Mouse (Mus musculus): Measurements from ENCODE around the gene Fxr2. TPM values are rescaled to one million over a fixed set of nuclear protein-coding genes. Genes with fewer than 3 reads are reported as not detected.

Gene Fxr2
- polyA plus RNA-seq, 1 experiment from 2014 or later: 8.1 TPM

GRCm38 (mm10) chr11:69633128-69633866 lies 507 bp downstream of the Fxr2 start:
- Histone ChIP-seq H3K9me3 (replicated peaks; ENCODE audit: control insufficient read depth, low read length) (no peaks in the 10 kb centered on the region), H3K4me2 (ENCODE audit: low read depth, low read length) (peak overlapping the region; percentile 86), H3K36me3 (ENCODE audit: control insufficient read depth, insufficient read depth) (no peaks in the 10 kb centered on the region), H3K27me3 (ENCODE audit: control insufficient read depth, insufficient read depth, low read depth, low read length) (no peaks in the 10 kb centered on the region), H3K4me1 (ENCODE audit: control insufficient read depth, low read depth, low read length) (peaks cover 27% of the 10 kb centered on the region), H3K4me3 (ENCODE audit: low read depth, low read length) (peak overlapping the region; percentile 94), H3K27ac (ENCODE audit: low read length) (peak overlapping the region; percentile 95), H3K9ac (ENCODE audit: low read depth, low read length) (peak overlapping the region; percentile 98)
- peak; percentile 51 for ATAC-seq (ENCODE audit: low read depth)
- WGBS (ENCODE audit: insufficient replicate concordance): under 1% methylated on average over 38 of the region's 50 CpGs

DNA sequence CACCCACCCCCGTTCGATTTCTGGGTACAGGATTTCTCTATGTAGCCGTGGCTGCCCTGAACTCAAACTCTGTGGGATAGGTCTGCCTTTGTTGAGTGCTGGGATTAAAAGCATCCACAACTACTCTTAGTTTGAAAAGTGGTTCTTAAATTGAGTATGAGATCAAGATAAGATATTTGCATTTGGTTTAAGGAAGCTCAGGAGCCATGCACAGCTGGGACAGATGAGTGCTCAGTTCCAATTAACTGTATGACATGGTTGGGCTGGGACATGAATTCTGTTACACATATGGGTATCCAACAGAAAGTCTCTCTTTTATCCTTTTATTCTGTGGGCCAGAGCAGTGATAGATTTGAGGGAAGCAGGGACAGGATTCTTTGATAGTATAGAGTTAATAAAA lies 2.7 kb downstream of the Fxr2 start:
- no peak for ATAC-seq (ENCODE audit: low read depth)
- Histone ChIP-seq H3K27ac (ENCODE audit: low read length) (no peak overlapping the region), H3K4me1 (ENCODE audit: control insufficient read depth, low read depth, low read length) (peaks cover 27% of the 10 kb centered on the region), H3K4me2 (ENCODE audit: low read depth, low read length) (no peak overlapping the region), H3K9ac (ENCODE audit: low read depth, low read length) (no peak overlapping the region), H3K4me3 (ENCODE audit: low read depth, low read length) (no peak overlapping the region), H3K36me3 (ENCODE audit: control insufficient read depth, insufficient read depth) (peaks cover 5% of the 10 kb centered on the region), H3K9me3 (replicated peaks; ENCODE audit: control insufficient read depth, low read length) (no peaks in the 10 kb centered on the region), H3K27me3 (ENCODE audit: control insufficient read depth, insufficient read depth, low read depth, low read length) (no peaks in the 10 kb centered on the region)
- whole genome bisulfite sequencing (ENCODE audit: insufficient replicate concordance): 77% methylated on average over 3 of the region's 3 CpGs

DNA sequence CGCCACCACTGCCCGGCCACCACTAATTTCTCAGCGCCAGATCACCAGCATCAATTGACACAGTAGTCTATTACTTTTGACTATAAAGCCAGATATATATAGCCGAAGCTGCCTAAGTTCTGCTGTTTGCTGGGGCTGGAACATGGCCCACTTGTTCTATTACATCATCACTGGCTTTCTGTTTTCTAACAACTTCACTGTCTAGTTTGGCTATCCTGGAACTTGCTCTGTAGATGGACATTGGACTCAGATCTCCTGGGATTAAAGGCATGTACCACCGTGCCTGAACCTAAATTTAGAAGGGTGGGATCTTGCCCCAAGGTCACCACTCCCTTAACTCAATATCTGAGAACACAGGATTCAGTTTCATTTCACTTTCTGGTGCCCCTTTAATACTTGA lies 13.1 kb downstream of the Fxr2 start:
- Histone ChIP-seq H3K27me3 (ENCODE audit: control insufficient read depth, insufficient read depth, low read depth, low read length) (no peaks in the 10 kb centered on the region), H3K4me2 (ENCODE audit: low read depth, low read length) (no peak overlapping the region), H3K9ac (ENCODE audit: low read depth, low read length) (no peak overlapping the region), H3K27ac (ENCODE audit: low read length) (no peak overlapping the region), H3K4me1 (ENCODE audit: control insufficient read depth, low read depth, low read length) (no peaks in the 10 kb centered on the region), H3K4me3 (ENCODE audit: low read depth, low read length) (no peak overlapping the region), H3K9me3 (replicated peaks; ENCODE audit: control insufficient read depth, low read length) (no peaks in the 10 kb centered on the region), H3K36me3 (ENCODE audit: control insufficient read depth, insufficient read depth) (peaks cover 71% of the 10 kb centered on the region)
- ATAC-seq (ENCODE audit: low read depth): peak; percentile 70
- 74% methylated on average over 5 of the region's 5 CpGs for WGBS (ENCODE audit: insufficient replicate concordance)

- Histone ChIP-seq H3K9ac (ENCODE audit: low read depth, low read length) (no peak overlapping the region), H3K4me1 (ENCODE audit: control insufficient read depth, low read depth, low read length) (peaks cover 21% of the 10 kb centered on the region), H3K36me3 (ENCODE audit: control insufficient read depth, insufficient read depth) (peaks cover 42% of the 10 kb centered on the region)
These were observed 20.6 kb downstream of the Fxr2 start for GRCm38 (mm10) chr11:69653399-69653798.

DNA sequence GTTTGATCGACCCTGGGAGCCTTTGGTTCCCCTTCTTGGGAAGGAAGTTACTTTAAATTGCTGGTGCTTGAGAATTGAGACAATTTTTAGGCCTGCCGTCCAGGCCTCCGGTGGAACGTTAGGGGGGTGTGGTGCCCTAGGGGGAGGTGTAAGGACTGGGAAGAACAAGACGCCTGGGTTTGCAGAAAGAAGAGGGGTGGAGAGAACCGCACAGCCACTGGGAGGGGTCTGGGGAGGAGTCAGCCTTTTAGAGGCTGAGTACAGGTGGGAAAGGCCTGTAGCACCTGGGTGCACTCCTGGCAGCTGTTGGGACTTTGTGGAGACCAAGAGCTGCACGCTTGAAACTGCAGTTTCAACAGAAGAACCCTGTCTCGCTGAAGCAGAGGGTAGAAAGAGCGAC lies 22.0 kb downstream of the Fxr2 start:
- 37% methylated on average over 9 of the region's 9 CpGs for WGBS (ENCODE audit: insufficient replicate concordance)
- no peak for ATAC-seq (ENCODE audit: low read depth)
- no peaks in the 10 kb centered on the region for H3K27me3 ChIP-seq (ENCODE audit: control insufficient read depth, insufficient read depth, low read depth, low read length)
- H3K27ac ChIP-seq (ENCODE audit: low read length): 0 out of 2 replicates have a peak overlapping the region, but pooled peaks have one; percentile 8
- no peaks in the 10 kb centered on the region for H3K9me3 ChIP-seq (replicated peaks; ENCODE audit: control insufficient read depth, low read length)
- H3K36me3 ChIP-seq (ENCODE audit: control insufficient read depth, insufficient read depth): peaks cover 35% of the 10 kb centered on the region
- H3K4me1 ChIP-seq (ENCODE audit: control insufficient read depth, low read depth, low read length): peaks cover 21% of the 10 kb centered on the region
- no peak overlapping the region for H3K4me3 ChIP-seq (ENCODE audit: low read depth, low read length)
- no peak overlapping the region for H3K9ac ChIP-seq (ENCODE audit: low read depth, low read length)
- no peak overlapping the region for H3K4me2 ChIP-seq (ENCODE audit: low read depth, low read length)

More at GRCm38 (mm10) chr11:69653399-69653798, 20.6 kb downstream of the Fxr2 start:
- Histone ChIP-seq H3K27ac (ENCODE audit: low read length) (no peak overlapping the region), H3K4me3 (ENCODE audit: low read depth, low read length) (no peak overlapping the region), H3K9me3 (replicated peaks; ENCODE audit: control insufficient read depth, low read length) (no peaks in the 10 kb centered on the region), H3K27me3 (ENCODE audit: control insufficient read depth, insufficient read depth, low read depth, low read length) (no peaks in the 10 kb centered on the region), H3K4me2 (ENCODE audit: low read depth, low read length) (no peak overlapping the region)
- 76% methylated on average over 5 of the region's 5 CpGs for WGBS (ENCODE audit: insufficient replicate concordance)
- ATAC-seq (ENCODE audit: low read depth): no peak

GRCm38 (mm10) chr11:69655264-69656064 lies 22.7 kb downstream of the Fxr2 start, which contains the start of gene Sox15:
Gene Sox15, plus strand, starts transcription at chr11:69655314.
- Histone ChIP-seq H3K27me3 (ENCODE audit: control insufficient read depth, insufficient read depth, low read depth, low read length) (no peaks in the 10 kb centered on the region), H3K36me3 (ENCODE audit: control insufficient read depth, insufficient read depth) (peaks cover 30% of the 10 kb centered on the region), H3K4me2 (ENCODE audit: low read depth, low read length) (no peak within 1 kb of the TSS), H3K9me3 (replicated peaks; ENCODE audit: control insufficient read depth, low read length) (no peaks in the 10 kb centered on the region), H3K9ac (ENCODE audit: low read depth, low read length) (no peak within 1 kb of the TSS), H3K4me1 (ENCODE audit: control insufficient read depth, low read depth, low read length) (peaks cover 21% of the 10 kb centered on the region), H3K4me3 (ENCODE audit: low read depth, low read length) (no peak within 1 kb of the TSS), H3K27ac (ENCODE audit: low read length) (0 out of 2 replicates have a peak within 1 kb of the TSS, but pooled peaks have one; percentile 8)
- ATAC-seq (ENCODE audit: low read depth): peak; percentile 60
- WGBS (ENCODE audit: insufficient replicate concordance): 42% methylated on average over 34 of the region's 34 CpGs

GRCm38 (mm10) chr11:69656065-69656455 lies 23.3 kb downstream of the Fxr2 start:
- 82% methylated on average over 5 of the region's 5 CpGs for WGBS (ENCODE audit: insufficient replicate concordance)
- Histone ChIP-seq H3K4me3 (ENCODE audit: low read depth, low read length) (no peak overlapping the region), H3K27me3 (ENCODE audit: control insufficient read depth, insufficient read depth, low read depth, low read length) (no peaks in the 10 kb centered on the region), H3K9me3 (replicated peaks; ENCODE audit: control insufficient read depth, low read length) (no peaks in the 10 kb centered on the region), H3K36me3 (ENCODE audit: control insufficient read depth, insufficient read depth) (peaks cover 24% of the 10 kb centered on the region), H3K27ac (ENCODE audit: low read length) (no peak overlapping the region), H3K9ac (ENCODE audit: low read depth, low read length) (no peak overlapping the region), H3K4me1 (ENCODE audit: control insufficient read depth, low read depth, low read length) (peaks cover 25% of the 10 kb centered on the region), H3K4me2 (ENCODE audit: low read depth, low read length) (no peak overlapping the region)
- ATAC-seq (ENCODE audit: low read depth): no peak

DNA sequence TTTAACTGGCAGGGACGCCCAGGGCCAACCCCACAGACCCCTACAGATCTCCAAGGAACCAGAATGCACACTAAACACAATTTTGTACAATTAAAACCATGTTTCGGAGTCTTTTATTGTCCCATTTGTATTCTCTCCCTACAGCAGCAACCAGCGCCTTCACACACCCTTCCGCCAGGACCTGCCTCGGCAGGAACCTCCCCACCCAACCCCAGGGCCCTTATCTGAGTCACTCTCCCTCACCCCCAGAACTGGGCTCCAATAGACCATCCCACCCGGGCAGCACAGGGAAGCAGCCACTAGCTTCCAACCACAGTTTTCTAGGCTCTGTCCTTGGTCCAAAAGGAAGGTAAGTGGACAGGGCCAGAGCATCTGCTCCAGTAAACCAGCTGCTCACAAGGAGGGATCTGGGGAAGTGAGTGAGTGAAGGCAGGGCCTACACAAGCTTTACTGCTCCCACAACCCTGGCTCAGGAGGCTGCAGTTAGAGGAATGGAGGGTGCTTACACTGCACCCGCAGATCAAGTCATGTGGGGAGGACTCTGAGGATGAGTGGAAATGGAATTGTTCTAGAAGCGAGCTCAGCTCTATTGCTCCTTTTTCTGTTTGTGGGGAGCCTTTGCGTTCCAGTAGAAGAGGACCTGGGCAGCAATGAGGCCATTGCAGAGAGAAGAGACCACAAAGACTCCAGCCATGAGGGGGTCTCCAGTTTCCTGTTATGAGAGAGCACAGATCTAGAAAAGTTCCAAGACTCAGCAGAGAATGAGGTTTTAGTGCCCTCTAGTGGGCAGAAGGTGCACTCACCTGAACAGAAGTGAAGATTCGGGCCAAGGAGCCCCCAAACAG lies 24.0 kb downstream of the Fxr2 start:
- 52% methylated on average over 10 of the region's 10 CpGs for WGBS (ENCODE audit: insufficient replicate concordance)
- peaks cover 32% of the 10 kb centered on the region for H3K4me1 ChIP-seq (ENCODE audit: control insufficient read depth, low read depth, low read length)
- no peaks in the 10 kb centered on the region for H3K27me3 ChIP-seq (ENCODE audit: control insufficient read depth, insufficient read depth, low read depth, low read length)
- H3K27ac ChIP-seq (ENCODE audit: low read length): no peak overlapping the region
- H3K9ac ChIP-seq (ENCODE audit: low read depth, low read length): no peak overlapping the region
- H3K36me3 ChIP-seq (ENCODE audit: control insufficient read depth, insufficient read depth): peaks cover 18% of the 10 kb centered on the region
- no peaks in the 10 kb centered on the region for H3K9me3 ChIP-seq (replicated peaks; ENCODE audit: control insufficient read depth, low read length)
- no peak overlapping the region for H3K4me3 ChIP-seq (ENCODE audit: low read depth, low read length)
- H3K4me2 ChIP-seq (ENCODE audit: low read depth, low read length): no peak overlapping the region
- 0 out of 2 replicates have a peak, but pooled peaks have one; percentile 32 for ATAC-seq (ENCODE audit: low read depth)
